Mouse (Mus musculus) limb, embryonic 11.5 days (tissue): Measurements from ENCODE around the gene Nol8. TPM values are rescaled to one million over a fixed set of nuclear protein-coding genes. Genes with fewer than 3 reads are reported as not detected.

Source experiments
- ATAC-seq: fragments of 200-750 bp; cut with Nextera tagmentation; 2 replicates; pipeline ENCODE4 v1.8.0; 2017; ENCODE audit warnings: low read depth; ENCODE audit not compliant: insufficient number of reproducible peaks, low FRiP score, low TSS enrichment
- DNase-seq: peaks from one replicate; pipeline ENCODE4 v3.0.0-alpha.2; 2015; ENCODE audit warnings: low spot score
- H3K27ac ChIP-seq: fragments of 300-500 bp; sonication (generic); replicated peaks from 2 replicates; pipeline ENCODE4 v1.5.1; 2014; ENCODE audit warnings: low read depth, mild to moderate bottlenecking, low read length
- H3K27me3 ChIP-seq: fragments of 300-500 bp; sonication (generic); 2 replicates; pipeline ENCODE4 v1.6.1; 2014; ENCODE audit warnings: mild to moderate bottlenecking, low read length, mixed read lengths; ENCODE audit not compliant: control insufficient read depth, insufficient read depth
- H3K36me3 ChIP-seq: fragments of 300-500 bp; sonication (generic); 2 replicates; pipeline ENCODE4 v1.6.1; 2014; ENCODE audit warnings: mild to moderate bottlenecking, low read length, moderate library complexity, mixed read lengths; ENCODE audit not compliant: control insufficient read depth, insufficient read depth
- H3K4me1 ChIP-seq: fragments of 300-500 bp; sonication (generic); 2 replicates; pipeline ENCODE4 v1.6.1; 2014; ENCODE audit warnings: low read length, mixed read lengths; ENCODE audit not compliant: control insufficient read depth, insufficient read depth
- H3K4me2 ChIP-seq: fragments of 300-500 bp; sonication (generic); 2 replicates; pipeline ENCODE4 v1.6.1; 2014; ENCODE audit warnings: low read depth, mild to moderate bottlenecking, moderate library complexity; ENCODE audit not compliant: severe bottlenecking
- H3K4me3 ChIP-seq: fragments of 300-500 bp; sonication (generic); 2 replicates; pipeline ENCODE4 v1.5.1; 2014; ENCODE audit warnings: low read depth, low read length
- H3K9ac ChIP-seq: fragments of 300-500 bp; sonication (generic); 2 replicates; pipeline ENCODE4 v1.6.1; 2014; ENCODE audit warnings: mild to moderate bottlenecking, low read length
- H3K9me3 ChIP-seq: fragments of 300-500 bp; sonication (generic); 2 replicates; pipeline ENCODE4 v1.6.1; 2016; ENCODE audit warnings: low read length; ENCODE audit not compliant: control insufficient read depth
- whole genome bisulfite sequencing: fragments of 180-500 bp; shearing (Covaris S2); extraction: QIAGEN DNeasy Blood & Tissue Kit; methylation state at CpG from one replicate; pipeline ENCODE4 v1.1.7; 2014; 5-methylcytosine and 5-hydroxymethylcytosine counted together
- polyA plus RNA-seq: library from polyadenylated mRNA; unstranded; fragments of >200 nt; fragmentation: Nextera tagmentation; extraction: Ambion mirVana; gene quantifications from 2 replicates; pipeline ENCODE4 v1.2.1, GENCODE M21; 2014

Gene Nol8
- polyA plus RNA-seq, 1 experiment from 2014 or later = 22.6 TPM

GRCm38 (mm10) chr13:49708311-49708710 is 55.4 kb downstream of the Nol8 start:
- ATAC-seq = no peak
- Histone ChIP-seq H3K9me3 (no peaks in the 10 kb centered on the region), H3K27ac (no peak overlapping the region), H3K4me3 (no peak overlapping the region), H3K4me2 (no peak overlapping the region), H3K9ac (no peak overlapping the region), H3K4me1 (no peaks in the 10 kb centered on the region), H3K36me3 (peaks cover 20% of the 10 kb centered on the region; the same call in 1 of the 2 replicates), H3K27me3 (no peaks in the 10 kb centered on the region)
- 90% methylated on average over 8 of the region's 8 CpGs for WGBS
- DNase-seq = no peak

DNA sequence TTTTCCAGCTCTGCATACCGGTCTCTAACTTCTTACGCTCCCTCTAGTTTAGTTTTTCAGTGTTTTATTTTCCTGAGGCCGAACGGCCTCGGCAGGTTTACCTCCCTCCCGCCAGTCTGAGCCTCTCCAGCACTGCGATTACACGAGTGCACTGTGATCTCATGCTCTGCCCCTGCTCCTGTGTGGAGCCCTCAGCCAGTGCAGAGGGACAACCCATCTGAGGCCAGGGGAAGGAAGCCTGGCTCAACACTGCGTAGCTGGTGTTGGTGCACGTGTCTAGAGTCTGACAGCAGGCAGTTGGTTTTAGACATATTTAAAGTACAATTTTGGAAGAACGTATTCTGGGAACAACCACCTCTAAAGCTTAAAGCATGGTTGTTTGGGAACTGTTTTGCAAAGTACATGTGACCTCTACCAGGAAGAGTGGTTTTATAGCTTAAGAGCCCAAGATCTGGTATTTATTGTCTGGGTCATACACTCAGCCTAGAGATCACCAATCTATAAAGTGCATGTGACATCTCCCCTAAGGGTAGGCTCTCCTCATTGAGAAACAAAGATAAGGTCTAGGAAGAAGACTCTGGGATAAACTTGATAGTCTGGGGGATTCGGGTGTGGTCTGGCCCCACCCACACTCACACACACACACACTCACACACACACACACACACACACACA is 59.3 kb downstream of the Nol8 start:
- Histone ChIP-seq H3K27ac (no peak overlapping the region), H3K4me2 (no peak overlapping the region), H3K9me3 (no peaks in the 10 kb centered on the region), H3K9ac (no peak overlapping the region), H3K4me3 (no peak overlapping the region), H3K27me3 (no peaks in the 10 kb centered on the region), H3K36me3 (peaks cover 21% of the 10 kb centered on the region; the same call in 1 of the 2 replicates), H3K4me1 (no peaks in the 10 kb centered on the region)
- ATAC-seq (no peak), DNase-seq (no peak)
- WGBS = 94% methylated on average over 12 of the region's 12 CpGs

DNA sequence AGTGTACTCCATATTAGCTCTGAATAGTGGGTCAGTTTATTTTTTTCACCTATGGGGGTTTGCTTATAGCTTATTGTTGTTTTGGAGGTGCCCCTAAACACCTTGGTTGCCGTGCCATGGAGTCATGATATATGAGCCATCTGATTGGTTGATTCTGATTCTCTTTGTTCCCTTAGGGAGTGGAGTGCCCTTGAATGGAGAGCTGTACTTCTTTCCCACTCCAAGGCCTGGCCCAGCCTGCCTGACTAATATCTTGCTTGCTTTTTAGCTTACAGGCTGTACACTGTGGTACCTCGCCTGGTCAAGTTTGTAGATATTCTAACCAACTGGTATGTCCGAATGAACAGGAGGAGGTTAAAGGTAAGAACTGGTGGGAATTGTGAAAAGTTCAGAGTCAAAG is 66.4 kb downstream of the Nol8 start:
- Histone ChIP-seq H3K4me1 (no peaks in the 10 kb centered on the region), H3K9me3 (no peaks in the 10 kb centered on the region), H3K4me3 (no peak overlapping the region), H3K36me3 (peaks cover 26% of the 10 kb centered on the region; the same call in 1 of the 2 replicates), H3K27ac (no peak overlapping the region), H3K4me2 (no peak overlapping the region), H3K27me3 (no peaks in the 10 kb centered on the region), H3K9ac (no peak overlapping the region)
- ATAC-seq (no peak), DNase-seq (no peak)
- WGBS = 86% methylated on average over 3 of the region's 3 CpGs

Other genes starting within 250 kb of the Nol8 start
- 14.6 and 16.3 TPM in 2 replicates for gene Ippk, start 231.8 kb upstream of the Nol8 start, polyA plus RNA-seq
- 0.85 and 0.87 TPM in 2 replicates for gene Tes3-ps, start 159.8 kb upstream of the Nol8 start, polyA plus RNA-seq
- gene Ecm2, start 148.3 kb upstream of the Nol8 start, polyA plus RNA-seq = 0.19 and 0.26 TPM in 2 replicates
- 0.32 and 0.40 TPM in 2 replicates for gene Aspn, start 108.6 kb upstream of the Nol8 start, polyA plus RNA-seq
- 0.49 and 0.50 TPM in 2 replicates for gene Omd, start 70.6 kb upstream of the Nol8 start, polyA plus RNA-seq
- gene Ogn, start 45.0 kb upstream of the Nol8 start, polyA plus RNA-seq = 5.7 and 5.9 TPM in 2 replicates
- gene Cenpp, start 293 bp upstream of the Nol8 start, polyA plus RNA-seq = 38.6 TPM in 2 replicates
- 95.2 and 107 TPM in 2 replicates for gene Iars, start 29.0 kb downstream of the Nol8 start, polyA plus RNA-seq
- not detected in 2 replicates for gene Gm30302, start 145.9 kb downstream of the Nol8 start, polyA plus RNA-seq